Mouse (Mus musculus) kidney, postnatal 36 days (tissue): ENCODE data around the gene Trpv2.

ENCODE experiments used
- DNase-seq, 2 experiments: peaks; one replicate each; pipeline ENCODE4 v3.0.0; 2021 to 2022; ENCODE audit warnings: mixed read lengths in 2 of 2

Gene Trpv2

DNA sequence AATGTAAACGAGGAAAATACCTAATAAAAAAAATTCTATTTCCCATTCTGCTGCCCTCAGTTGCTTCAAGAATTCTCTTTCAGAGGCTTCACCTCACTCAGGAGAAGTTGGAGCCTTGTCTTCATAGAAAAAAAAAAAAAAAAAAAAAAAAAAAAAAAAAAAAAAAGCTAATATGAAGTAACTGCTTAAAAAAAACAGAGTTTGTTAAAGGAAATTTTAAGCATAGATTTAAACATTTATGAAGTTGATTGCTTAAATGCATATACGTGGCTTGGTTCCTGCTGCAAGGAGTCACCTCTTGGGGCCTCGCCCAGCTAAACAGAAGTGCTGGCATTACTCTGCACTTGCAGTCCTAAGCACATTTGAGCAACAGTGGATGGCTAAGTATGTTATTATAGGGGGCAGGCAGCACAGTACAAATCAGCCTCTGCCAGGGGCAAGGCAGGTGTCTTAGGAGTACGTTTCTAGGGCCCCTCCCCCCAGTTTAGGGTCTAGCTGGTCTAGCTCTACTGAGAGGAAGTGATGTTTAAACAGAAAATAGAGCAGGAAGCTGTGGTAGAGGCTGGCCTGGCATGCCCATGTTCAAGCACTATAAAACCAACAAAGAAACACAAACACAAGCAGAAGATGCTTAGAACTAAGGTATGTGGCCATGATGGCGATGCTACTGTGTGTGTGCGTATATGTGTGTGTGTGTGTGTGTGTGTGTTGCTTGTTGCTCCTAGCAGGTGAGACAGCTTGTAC lies at the start of gene Trpv2:
Trpv2 (plus strand) TSS at position 528 of the 744 bp plus-strand sequence.
- no peak for DNase-seq

DNA sequence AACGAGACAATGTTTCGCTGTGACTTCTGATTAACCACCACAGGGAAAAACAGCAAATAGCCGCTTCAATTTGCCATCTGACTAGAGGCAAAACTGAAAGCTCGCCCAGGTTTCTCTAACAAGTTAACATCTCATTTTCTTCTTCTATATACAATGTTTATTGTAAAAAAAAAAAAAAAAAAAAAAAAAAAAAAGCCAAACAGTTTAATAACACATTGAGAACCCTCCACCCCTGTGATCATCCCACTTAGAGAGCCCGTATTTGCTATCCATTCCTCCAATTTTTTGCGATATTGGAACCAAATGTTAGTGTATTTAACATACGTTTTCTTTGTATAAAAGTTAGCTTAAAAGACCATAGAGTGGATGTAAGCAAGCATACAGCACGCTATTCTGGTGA lies 37.2 kb upstream of the Trpv2 start:
- no peak for DNase-seq

DNA sequence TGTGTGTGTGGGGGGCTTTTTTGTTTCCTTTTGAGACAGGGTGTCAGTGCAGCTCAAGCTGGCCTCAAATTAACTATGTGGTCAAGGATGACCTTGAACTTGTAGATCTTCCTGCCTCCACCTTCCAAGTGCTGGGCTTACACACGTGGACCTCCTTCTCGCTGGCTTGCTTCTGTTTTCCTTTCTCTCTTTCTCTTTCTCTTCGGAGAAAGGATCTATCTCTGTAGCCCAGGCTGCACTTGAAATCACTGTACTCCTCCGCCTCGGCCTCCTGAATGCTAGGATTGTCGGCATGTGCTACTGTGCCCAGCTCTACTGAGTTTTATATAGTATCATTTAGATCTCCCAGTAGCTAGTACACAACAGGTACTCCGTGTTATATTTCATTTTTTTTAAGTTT lies 36.7 kb upstream of the Trpv2 start:
- no peak for DNase-seq

DNA sequence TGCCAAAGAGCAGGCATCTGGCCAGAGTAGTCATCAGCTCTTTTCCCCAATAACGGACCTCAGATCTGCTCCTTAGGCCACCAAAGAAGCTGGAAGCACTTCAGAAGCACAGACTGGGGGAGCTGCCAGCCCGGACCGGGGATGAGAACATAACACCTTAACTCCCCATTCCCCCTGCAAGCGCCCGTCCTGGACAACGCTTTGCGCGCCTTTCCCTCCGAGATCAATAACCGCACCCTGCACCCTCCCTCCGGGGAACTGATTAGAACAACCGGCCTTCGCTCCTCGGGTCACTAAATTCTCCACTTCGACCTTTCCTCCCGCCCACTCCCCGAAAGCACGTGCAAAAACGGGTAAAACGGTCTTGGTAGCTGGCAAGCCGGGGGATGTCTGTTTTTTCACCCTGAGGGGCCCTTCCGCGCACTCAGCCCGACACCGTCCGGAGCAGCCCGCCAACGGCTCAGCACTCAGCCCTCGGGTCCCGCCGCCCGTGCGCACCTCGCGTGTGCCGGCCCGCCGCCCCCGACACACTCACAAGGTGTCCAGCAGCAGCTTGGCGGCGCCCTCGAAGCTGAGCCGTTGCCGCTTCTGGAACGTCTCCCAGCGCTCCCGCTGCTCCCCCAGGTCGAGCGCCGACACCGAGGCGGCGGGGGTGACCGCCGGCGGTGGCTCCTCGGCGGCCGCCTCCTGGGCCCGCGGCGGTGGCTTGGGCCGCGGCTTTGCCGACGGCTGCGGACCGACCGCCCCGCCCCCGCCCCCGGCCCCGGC lies 35.8 kb upstream of the Trpv2 start:
- DNase-seq = peak; percentile 53 to 76

DNA sequence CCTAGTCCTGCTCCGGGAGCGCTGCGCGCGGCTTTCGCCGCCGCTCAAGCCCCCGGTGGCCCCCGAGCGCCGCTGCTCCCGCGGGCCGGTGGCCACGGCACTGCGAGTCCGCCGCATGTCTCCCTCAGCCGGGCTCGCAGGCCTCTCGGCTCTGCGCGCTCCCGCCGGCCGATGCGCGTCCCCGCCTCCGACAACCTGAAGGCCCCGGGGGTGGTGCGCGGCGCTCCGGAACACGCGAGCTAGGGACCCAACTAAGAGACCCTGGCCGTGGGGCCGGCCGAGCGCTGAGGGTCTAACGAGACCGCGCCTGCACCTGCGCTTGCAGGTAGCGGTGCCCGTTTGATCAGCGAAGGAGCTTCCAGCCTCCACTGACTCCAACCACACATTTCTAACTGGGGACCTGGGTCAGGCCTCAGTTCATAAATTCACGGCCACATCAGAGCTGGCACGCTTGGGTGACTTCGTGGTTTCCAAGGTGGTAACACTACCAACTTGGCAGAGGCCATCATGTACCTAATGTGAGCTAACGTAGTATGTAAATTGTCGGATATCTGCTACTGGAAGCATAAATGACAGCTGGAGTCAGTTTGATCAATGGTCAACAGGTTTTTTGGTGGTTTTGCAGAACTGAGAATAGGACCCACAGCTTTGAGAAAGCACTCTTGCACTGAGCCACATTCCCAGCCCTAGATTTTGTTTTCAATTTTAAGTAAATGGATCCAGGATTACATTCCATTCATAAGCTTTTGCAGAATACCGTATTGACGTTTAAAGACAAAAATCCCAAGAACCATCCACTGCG lies 35.0 kb upstream of the Trpv2 start, which contains the start of gene Cenpv:
Cenpv (minus strand) TSS at position 173 of the 802 bp plus-strand sequence.
- peak; percentile 69 to 90 for DNase-seq

DNA sequence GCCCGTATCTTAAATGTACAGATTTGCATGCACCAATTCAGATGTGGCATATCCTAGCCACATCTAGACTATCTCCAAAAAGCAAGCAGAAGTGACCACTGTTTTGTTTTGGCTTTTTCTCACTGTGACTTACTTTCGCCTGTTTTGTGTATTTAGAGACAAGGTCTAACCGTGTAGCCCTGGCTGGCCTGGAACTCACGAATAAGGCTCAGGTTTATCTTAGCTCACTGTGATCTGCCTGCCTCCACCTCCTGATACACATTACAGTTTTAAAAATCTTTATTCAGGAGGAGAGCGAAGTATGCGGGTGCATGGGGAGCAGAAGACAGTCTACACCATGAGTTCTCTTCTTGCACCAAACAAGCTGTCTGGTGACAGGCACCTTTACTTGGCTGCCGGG lies 34.1 kb upstream of the Trpv2 start:
- DNase-seq = no peak

DNA sequence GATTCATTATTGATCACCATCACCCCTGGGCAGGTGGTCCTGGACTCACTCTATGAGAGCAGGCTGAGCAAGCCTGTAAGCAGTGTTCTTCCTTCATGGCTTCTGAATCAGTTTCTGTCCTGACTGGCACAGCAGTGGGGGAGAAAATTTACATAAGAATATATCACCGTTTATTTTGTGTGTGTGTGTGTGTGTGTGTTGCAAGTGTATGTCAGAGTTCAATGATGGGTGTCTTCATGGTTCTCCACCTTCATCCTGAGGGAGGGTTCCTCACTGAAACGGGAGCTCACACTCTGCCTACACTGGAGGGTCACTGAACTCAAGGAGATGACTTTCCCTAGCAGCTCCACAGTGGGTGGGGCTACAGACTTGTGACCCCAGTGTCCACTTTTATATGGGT lies 33.3 kb upstream of the Trpv2 start:
- DNase-seq = no peak

DNA sequence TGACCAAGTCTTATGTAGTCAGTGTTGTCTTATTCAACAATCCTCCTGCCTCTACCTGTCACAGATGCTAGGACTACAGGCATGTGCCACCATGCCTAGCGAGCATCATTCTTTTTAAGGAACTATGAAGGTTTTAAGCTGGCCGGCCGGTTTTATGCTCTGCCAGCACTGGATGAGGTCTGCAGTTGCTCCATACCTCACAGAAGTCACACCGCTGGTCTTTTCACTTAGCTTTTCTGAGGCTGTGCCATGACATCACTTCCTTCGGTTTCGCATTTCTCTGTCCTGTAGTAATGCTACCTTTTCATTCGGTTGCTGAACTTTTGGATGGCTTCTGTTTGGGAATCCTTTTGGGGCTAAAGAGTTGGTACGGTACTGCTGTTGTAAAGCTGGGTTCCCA lies 32.7 kb upstream of the Trpv2 start:
- no peak for DNase-seq

DNA sequence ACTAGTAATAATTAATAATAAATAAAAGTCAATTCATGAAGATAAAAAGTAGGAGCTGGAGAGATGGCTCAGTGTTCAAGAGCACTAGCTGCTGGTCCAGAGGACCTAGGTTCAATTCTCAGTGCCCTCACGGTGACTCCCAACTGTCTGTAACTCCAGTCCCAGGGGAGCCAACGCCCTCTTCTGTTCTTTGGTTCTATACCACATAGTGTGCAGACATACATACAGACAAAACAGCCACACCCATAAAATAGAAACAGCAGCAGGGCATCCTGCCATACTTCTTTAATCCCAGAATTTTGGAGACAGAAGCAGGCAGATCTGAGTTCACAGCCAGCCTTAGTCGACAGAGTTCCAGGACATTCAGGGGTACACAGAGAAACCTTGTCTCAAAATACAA lies 30.3 kb upstream of the Trpv2 start:
- DNase-seq = no peak

DNA sequence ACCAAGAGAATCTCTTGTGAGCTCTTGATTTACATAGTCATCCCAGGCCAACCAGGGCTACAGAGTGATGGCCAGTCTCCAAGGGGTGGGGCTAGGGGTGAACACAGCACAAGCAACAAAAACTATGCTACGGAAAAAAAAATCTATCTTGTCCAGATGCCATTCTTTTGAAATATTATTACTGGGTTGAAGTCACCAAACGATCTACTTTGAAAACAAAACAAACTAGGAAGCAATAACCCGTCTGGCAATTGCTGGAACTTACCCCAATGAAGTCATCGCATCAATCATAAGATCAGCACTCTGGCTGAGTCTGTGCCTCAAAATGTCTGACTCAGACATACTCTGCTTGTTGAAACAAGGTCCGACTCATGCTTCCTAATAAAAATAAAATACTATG lies 24.5 kb upstream of the Trpv2 start:
- DNase-seq = peak; percentile 86 to 89

DNA sequence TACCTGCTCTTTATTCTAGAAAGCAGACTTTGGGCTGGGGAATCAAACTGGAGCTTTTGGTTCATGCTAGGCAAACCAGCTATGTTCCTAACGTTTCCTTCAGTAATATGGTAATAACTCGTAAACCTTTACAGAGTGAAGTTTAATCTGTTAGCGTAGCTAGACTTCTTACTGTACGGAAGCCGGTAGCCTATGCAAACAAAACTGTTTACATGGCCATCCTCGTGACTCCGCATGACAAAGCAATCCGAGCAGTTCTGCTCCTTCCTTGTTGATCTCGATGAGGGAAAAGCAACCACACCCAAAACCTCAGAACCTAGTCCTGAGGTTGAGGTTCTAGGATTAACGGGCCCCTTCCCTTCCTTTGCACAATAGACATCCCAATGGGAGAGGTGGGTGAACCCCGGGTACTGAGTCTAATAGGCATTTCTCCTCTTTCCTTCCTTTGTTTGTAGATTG lies 24.0 kb upstream of the Trpv2 start:
- peak; percentile 60 to 70 for DNase-seq

DNA sequence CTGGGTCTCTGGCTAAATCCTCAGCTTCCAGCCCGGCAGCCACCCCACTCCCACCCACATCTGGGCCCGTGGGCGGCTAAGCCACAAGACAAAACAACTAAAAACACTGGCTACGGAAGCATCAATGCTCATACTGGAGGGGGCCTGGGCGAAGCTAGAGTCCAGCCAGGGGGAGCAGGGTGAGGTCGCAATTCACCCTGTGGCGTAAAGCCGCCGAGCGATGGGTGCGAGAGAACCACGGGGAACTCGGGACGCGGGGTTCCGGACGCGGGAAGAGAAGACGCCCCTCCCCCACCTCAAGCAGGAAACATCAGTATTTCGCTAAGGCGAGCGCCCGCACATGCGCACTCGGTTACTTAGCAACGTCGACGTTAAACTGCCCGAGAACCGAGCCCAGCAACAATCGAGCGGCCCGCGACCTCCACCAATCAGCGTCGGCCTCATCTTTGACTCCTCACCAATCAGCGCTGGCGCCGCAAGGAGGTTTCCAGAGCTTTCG lies 23.5 kb upstream of the Trpv2 start, which contains the start of gene Ubb:
Ubb (plus strand) TSS at position 445 of the 499 bp plus-strand sequence.
- DNase-seq = peak; percentile 100

DNA sequence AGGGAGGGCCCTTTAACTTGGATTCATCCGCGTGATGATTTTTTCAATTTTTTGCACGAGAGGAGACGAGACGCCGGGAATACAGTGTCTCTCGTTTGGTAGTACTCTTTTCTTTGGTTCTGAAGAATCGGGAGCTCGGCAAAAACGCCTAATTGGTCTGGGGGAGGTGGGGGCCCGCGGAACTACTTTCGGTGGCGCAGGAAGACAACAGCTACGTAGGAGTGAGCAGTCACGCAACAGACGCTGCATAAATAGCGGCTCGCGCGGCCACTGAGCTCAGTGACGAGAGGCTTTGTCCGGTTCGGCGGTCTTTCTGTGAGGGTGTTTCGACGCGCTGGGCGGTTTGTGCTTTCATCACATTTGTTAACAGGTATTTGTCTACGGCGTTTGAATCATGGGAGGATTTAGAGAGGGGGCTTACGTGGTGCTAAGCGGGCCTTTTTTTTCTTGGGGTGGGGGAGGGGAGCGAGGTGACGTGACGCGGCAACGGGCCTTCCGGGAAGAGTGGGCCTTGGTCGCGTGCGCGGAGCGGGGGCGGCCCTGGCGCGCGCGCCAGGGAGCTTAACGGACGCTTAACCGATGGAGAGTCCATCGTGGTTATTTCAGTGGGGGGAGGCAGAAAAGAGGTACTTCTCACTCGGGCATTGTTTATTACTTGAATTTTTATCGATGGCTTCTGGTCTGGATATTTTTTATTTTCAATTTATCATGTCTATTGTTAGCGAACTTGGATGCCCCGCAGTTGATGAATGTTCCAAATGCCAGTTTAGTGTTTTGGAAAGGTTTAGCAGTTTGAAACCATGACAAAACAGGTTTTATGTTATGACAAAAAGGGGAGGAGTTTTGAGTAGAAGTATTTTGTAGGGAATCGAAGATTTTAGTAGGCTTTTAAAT lies 22.8 kb upstream of the Trpv2 start:
- DNase-seq = peak; percentile 91 to 94

DNA sequence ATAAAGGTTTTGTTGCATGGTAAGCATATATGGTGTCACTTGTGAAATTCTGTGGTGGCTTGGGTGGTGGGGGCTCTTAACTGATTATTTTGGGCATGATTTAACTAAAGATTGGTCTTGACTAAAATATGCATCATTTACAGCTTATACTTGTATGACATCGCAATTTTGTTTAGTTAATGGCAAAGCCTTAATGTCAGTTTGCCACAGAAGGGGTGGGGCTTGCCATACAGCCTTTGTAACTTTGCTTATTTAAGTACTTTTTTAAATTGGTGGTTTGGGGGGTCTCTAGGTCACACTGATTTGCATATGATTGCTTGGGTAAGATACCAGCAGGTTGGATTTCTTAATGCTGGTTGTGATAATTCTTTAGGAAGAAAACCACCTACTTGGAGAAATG lies 21.1 kb upstream of the Trpv2 start:
- DNase-seq = no peak

DNA sequence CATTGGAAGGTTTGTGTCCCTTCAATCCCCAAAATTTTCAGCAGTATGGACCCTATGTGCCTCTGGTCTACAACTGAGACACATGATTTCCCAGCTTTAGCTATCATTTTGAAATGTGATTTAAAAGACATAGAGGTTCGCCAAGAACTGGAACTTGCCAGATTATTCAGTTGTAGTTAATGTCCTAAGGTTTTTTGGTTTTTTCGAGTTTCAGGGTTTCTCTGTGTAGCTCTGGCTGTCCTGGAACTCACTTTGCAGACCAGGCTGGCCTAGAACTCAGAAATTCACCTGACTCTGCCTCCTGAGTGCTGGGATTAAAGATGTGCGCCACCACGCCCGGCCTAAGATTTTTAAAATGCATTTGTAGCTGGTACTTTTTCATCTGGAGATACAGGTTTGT lies 20.7 kb upstream of the Trpv2 start:
- no peak for DNase-seq

DNA sequence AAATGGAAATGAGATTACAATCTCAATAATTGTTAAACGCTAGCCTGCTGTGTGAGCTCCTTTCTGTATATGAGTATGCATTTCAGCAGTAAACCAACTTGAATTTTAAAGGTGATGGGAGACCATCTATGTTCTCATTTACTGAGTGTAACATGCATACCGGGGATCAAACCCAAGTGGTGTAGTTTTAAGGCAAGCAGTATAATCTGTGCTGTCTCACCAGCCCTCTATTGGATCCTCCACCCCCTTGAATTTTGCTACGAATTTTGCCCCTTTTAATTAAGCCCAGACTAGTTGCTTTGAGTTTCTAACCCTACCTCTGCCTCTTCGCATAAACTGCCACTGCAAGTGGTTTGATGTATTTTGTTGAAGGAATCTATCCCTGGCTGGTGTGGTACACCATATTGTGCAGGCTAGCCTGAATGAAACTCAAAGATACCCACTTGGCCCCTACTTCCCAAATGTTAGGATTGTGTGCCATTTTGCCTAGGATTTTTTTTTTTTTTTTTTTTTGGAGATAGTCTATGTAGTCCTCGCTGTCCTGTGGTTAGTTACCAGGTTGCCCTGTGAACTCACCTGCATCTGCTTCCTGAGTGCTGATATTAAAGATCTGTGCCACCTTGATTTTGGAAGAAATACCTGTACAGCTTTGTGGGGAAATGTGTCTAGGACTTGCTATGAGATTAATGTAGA lies 20.0 kb upstream of the Trpv2 start:
- no peak for DNase-seq

DNA sequence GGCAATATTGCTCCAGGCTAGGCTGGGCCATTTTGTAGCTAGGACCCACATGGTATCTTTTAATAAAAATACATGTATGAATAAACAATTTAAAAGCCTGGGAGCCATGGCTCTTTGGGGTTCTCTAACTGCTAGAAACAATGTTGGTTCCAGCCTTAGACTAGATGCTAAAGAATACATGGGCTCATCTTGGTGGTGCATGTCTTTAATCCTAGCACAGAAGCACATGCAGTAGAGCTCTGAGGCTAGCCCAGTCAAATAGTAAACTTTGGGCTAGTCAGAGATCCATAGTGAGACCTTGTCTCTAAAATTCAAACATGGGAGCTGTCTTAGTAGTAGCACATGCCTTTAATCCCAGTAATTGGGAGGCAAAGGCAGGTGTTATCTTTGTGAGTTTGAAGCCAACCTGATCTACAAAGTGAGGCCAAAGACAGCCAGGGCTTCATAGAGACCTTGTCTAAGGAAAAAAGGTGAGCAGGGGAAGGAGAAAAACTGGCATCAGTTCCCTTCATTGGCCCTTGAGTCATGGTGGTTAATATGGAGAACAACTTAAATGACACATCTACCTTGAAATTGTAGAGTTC lies 19.3 kb upstream of the Trpv2 start:
- no peak for DNase-seq

DNA sequence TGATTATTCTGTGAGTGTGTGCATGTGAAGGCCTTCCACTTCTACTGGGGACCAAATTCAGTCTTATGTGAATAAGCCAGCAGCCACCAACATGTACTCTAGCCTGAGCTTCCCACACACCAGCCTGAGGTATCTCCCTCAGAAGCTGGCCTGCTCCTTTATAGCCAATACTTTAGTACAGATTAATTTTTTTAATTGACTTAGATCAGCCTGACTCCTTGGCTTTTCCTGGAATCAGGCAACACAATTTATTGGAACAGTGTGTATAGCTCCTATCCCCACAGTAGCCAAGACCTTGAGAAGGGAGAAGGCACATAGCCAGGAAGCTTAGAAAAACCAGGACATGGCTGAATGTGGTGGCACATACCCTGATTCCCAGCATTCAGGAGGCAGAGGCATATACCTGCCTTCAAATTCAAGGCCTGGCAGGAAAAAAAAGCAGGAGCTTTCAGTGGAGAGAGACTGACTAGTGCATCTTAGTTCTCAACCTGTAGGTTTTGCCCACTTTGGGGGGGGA lies 18.3 kb upstream of the Trpv2 start:
- no peak for DNase-seq

DNA sequence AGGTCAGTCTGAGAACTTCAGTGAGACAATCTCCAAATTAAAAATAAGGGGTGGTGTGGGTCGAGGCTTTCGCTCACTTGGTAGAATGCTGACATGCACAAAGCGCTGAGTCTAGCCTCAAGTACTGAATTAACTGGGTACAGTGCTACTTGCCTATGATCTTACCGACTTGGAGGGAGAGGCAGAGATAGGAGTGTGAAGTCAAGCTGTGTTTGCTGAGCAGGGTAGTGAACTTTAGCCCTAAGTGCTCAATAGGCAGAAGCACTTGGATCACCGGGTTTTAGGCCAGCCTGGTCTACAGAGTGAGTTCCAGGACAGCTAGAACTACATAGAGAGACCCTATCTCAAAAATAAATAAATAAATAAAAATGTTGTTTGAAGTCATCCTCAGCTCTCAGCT lies 17.1 kb upstream of the Trpv2 start:
- peak; percentile 44 to 84 for DNase-seq

DNA sequence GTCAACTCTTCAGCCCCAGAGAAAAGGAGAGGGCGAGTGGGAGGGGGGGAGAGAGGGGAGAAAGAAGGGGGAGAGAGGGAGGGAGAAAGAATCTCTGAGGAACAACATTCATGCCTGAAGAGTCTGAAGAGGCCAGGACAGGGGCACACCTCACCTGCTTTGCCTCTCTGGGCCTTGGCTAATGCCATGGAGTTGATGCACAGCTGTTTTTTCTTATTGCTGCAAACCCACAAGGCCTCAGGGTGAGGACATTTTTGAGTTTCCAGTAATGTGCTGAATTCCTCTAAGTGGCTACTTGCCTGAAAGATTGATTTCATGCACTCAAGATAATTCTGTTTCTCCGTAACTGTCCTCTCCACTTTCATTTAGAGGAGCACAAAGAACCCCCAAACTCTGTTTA lies 16.1 kb upstream of the Trpv2 start:
- DNase-seq = no peak
